Mouse (Mus musculus) T-cell, adult 2 months (primary cell): Measurements from ENCODE around the gene Asb1.

Source experiments
- DNase-seq: peaks from one replicate; pipeline ENCODE4 v3.0.0; 2022; ENCODE audit warnings: low spot score

Gene Asb1

GRCm38 (mm10) chr1:91540271-91540826 lies at the start of gene Asb1:
Gene Asb1, plus strand, starts transcription at chr1:91540544.
- DNase-seq: peak; percentile 85

GRCm38 (mm10) chr1:91492740-91493139 lies 47.6 kb upstream of the Asb1 start:
- no peak for DNase-seq

DNA sequence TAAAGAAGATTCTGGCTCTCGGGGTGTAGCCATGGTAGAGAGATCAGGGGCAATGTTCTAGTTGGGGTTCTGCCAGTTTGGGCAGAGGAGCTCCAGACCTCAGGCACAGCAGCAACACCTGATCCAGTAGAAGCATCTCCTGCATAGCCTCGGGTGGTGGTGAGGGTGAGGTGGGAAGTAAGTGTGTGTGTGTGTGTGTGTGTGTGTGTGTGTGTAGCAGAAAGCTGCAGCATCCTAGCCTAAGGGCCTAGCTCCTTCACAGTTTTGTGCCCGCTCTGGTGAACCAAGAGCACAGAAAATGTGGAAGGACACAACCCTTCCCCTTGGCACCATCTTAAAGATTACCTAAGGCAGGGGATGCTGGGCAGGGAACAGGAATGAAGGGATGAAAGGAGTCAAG lies 46.4 kb upstream of the Asb1 start:
- no peak for DNase-seq

- peak; percentile 85 for DNase-seq
These were observed 45.7 kb upstream of the Asb1 start, which contains the start of gene Traf3ip1 for GRCm38 (mm10) chr1:91494457-91495140. Gene Traf3ip1, plus strand, starts transcription at chr1:91494647.

DNA sequence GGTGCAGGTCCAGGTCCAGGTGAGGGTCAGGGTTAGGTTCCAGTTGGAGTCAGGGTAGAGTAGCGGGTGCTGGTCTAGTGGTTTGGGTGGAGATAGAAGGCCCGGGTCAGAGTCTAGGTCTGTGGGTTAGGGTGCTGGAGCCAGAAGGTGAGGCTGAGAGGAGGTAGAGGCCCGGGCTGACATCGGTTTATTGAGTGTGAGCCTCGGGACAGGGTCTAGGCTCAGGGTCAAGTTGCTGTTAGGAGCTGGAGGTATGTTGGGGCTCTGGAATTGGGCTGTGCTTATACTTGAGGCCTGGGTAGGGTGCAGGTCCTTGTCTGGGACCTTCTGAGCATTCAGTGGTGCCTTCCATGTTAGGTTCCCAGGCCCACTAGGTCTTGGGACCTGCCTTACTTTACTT lies 45.0 kb upstream of the Asb1 start:
- no peak for DNase-seq

GRCm38 (mm10) chr1:91498579-91498978 lies 41.8 kb upstream of the Asb1 start:
- no peak for DNase-seq

GRCm38 (mm10) chr1:91504615-91505014 lies 35.7 kb upstream of the Asb1 start:
- DNase-seq: no peak

DNA sequence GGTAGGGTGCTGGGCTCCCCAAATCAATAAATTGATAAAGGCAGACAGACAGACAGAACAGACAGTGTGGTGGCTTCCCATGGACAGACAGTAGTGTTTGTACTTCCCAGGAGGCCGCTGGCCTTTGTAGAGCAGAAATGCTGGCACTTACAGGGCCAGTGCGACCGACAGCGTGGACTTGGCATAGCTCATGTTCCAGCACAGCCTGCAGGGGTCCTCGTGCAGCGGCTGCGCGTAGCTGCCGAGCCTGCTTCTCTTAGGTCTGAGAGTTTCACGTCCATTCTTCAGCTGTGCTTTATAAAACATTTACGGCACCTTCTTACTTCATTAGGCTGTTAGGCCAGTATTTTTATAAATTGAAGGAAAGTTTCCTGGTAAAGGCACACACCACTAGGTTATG lies 25.4 kb upstream of the Asb1 start:
- DNase-seq: no peak

- no peak for DNase-seq
These were observed 24.7 kb upstream of the Asb1 start for GRCm38 (mm10) chr1:91515642-91516041.

- peak; percentile 49 for DNase-seq
These were observed 16.6 kb upstream of the Asb1 start for GRCm38 (mm10) chr1:91523759-91524158.

DNA sequence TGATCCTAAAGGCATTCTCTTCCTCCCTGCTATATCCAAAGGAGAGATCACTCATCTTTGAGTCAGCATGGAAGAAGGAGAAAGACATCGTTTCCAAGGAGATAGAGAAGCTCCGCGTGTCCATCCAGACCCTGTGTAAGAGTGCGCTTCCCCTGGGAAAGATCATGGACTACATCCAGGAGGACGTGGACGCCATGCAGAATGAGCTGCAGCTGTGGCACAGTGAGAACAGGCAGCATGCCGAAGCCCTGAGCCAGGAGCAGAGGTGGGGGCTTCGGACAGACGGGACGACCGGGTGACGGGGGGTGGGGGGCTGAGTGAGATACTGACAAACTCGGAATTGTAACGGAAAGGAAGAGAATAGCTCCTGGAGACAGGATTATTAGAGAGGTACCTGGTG lies 14.5 kb upstream of the Asb1 start:
- no peak for DNase-seq

DNA sequence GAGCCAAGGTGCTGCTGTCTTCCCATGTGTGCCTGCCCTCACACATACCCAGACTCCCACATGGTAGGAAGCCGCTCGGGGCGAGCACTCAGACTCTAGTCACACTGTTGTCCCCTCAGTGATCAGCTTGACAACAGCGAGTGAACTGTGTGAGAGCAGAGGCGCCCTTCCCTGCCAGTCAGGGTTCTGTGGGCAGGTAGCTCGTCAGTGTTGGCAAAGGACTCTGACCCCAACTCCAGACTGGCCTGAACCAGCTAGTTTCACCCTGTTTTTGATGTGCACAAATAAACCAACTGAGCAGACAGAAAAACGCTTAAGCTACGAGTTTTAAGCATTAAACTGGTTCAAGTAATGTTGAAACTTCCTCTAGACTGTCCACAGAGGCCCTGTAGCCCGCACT lies 10.2 kb upstream of the Asb1 start:
- no peak for DNase-seq

DNA sequence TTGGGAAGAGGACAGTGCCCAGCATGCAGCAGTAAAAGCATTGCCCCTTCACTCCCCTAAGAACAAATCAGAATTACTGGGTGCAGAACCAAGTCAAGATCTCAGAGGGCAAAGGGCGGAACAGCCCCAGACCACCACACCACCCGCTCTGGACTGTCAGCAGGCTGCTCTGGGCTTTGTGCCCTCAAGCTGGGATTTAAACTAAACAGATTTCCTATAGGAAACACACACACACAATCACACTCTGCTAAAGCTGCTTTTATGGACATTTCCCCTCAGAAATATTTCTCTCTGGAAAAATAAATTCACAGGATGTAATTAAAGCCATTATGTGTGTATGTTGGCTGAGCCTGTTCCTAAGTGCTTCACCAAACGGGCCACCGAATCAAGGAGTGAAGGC lies 8.1 kb upstream of the Asb1 start:
- no peak for DNase-seq

GRCm38 (mm10) chr1:91532892-91533291 lies 7.5 kb upstream of the Asb1 start:
- DNase-seq: no peak

GRCm38 (mm10) chr1:91533483-91533882 lies 6.9 kb upstream of the Asb1 start:
- DNase-seq: no peak

- DNase-seq: no peak
These were observed 6.2 kb upstream of the Asb1 start for GRCm38 (mm10) chr1:91533961-91534723.

DNA sequence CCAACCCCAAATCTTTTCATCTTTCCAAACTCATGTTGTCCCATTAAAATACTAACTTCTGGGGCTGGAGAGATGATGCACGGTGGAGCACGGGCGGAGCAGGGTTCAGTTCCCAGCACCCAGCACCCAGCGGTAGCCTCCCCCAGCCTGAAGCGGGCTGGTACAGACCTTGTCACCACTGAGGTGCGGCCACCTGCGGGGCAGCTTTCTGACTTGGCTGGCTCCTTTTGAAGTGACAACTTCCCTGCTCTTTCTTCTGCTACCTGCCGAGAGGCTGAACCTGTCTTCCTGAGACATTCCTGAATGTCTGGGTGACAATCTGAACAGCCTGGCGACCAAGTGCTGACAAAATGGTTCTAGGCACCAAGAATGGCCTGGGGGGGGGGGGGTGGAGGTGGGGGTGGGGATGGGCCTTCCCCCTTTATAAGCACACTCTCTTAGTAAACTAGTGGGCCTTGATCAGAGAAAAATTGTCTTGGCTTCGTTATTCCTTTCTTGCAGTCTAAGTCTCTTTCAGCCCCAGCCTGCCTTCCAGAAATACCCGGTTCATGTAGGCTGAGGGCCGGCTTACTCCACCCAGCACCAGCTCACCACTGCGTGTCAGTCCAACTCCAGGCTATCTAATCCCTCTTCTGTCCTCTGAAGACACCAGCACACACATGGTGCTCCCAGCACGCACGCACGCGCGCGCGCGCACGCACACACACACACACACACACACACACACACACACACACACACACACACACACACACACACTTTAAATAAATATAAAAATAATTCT lies 2.4 kb upstream of the Asb1 start:
- no peak for DNase-seq

DNA sequence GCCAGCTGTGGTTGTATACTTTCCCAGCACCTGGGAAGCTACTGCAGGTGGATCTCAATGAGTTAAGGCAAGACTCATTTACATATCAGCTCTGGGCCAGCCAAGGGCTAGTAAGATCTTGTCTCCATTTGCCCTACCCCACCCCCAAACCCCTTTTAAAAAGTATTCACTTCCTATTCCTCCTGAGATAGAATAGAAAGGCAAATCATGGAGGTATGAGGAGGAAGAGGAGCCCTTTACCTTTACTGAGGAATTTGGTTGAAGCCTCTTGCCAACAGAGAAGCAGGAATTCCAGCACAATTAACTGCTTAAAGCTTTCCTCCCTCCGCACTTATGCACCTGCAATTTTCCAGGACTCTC lies 1.8 kb upstream of the Asb1 start:
- DNase-seq: no peak

- no peak for DNase-seq
These were observed 1.1 kb upstream of the Asb1 start for GRCm38 (mm10) chr1:91539246-91539645.

GRCm38 (mm10) chr1:91539704-91540270 lies 557 bp upstream of the Asb1 start:
- peak; percentile 35 for DNase-seq

DNA sequence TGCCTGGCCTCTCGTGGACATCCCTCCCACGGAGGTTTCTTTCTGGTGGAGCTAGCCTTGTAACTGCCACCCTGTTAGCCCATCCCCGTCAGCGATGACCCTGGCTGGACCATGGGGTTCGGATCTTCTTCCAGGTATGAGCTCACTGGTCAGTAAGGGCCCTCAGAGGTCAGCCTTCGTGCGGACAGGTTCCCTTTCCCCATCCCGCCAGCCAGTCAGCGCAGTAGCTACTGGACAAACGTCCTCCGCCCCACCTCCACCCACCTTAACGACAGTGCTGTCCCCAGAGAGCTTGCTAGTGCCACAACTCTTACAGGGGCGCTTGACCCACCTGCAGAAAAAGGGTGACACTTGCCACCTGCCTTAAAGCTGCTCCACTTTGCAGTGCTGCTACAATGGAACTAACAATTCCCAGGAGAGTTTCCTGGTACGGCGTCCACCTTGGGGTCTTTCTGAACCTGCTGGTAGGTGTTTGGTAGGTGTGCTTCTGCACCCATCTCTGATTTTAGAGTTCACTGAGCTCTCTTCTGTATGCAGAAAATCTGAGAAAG lies 773 bp downstream of the Asb1 start:
- no peak for DNase-seq

GRCm38 (mm10) chr1:91543974-91544373 lies 3.6 kb downstream of the Asb1 start:
- no peak for DNase-seq
